Mouse (Mus musculus): ENCODE measurements around the gene Sytl1.

DNA sequence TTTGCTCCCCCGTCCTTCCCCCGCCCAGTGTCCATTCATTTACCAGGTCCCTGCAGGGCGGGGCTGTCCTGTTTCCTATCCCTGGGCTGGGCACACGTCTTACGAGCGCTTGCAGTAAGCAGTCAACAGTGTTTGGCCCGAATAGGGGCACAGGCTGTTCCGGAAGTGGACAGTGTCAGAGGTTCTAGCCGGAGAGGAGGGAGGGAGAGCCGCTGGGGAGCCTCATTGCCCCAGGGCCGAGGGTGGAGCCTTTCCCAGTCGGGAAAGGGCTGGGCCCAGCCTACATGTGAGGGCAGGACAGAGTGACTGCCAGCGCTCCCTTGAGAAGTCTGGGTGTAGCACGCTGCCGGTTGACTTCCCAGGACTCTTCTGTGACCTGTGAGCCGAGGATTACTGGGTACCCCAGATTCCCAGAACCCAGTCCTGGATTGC, 22.4 kb downstream of the Sytl1 start, which contains the start of gene Map3k6:
- no peak for TF ChIP-seq POLR2A (IDR thresholded peaks at IDR 0.05; ENCODE audit: control insufficient read depth, extremely low read depth, insufficient read depth, low read length, poor library complexity)
- TF ChIP-seq CTCF (IDR thresholded peaks at IDR 0.05; ENCODE audit: borderline replicate concordance, control insufficient read depth, extremely low read depth, insufficient read depth, low read length, poor library complexity), result no peak

All from thymus, adult 2 months (tissue).